Mouse (Mus musculus) heart, embryonic 11.5 days (tissue): ENCODE data around the gene Zfp330. TPM values are rescaled to one million over a fixed set of nuclear protein-coding genes. Genes with fewer than 3 reads are reported as not detected.

Experiments
- ATAC-seq: fragments of 200-750 bp; cut with Nextera tagmentation; replicated peaks from 2 replicates; pipeline ENCODE4 v1.8.0; 2017; ENCODE audit warnings: moderate library complexity; ENCODE audit not compliant: insufficient number of reproducible peaks, low FRiP score, low TSS enrichment
- H3K27ac ChIP-seq: fragments of 300-500 bp; sonication (generic); 2 replicates; pipeline ENCODE4 v1.5.1; 2014; ENCODE audit warnings: mild to moderate bottlenecking, low read depth, low read length
- H3K27me3 ChIP-seq: fragments of 300-500 bp; sonication (generic); 2 replicates; pipeline ENCODE4 v1.6.1; 2014; ENCODE audit warnings: mild to moderate bottlenecking, low read length, mixed read lengths; ENCODE audit not compliant: control insufficient read depth, insufficient read depth
- H3K36me3 ChIP-seq: fragments of 300-500 bp; sonication (generic); 2 replicates; pipeline ENCODE4 v1.6.1; 2014; ENCODE audit warnings: mild to moderate bottlenecking, low read length, moderate library complexity, mixed read lengths; ENCODE audit not compliant: control insufficient read depth, insufficient read depth
- H3K4me1 ChIP-seq: fragments of 300-500 bp; sonication (generic); 2 replicates; pipeline ENCODE4 v1.6.1; 2014; ENCODE audit warnings: low read length; ENCODE audit not compliant: control insufficient read depth, insufficient read depth
- H3K4me2 ChIP-seq: fragments of 300-500 bp; sonication (generic); 2 replicates; pipeline ENCODE4 v1.6.1; 2014; ENCODE audit warnings: mild to moderate bottlenecking, moderate library complexity
- H3K4me3 ChIP-seq: fragments of 300-500 bp; sonication (generic); 2 replicates; pipeline ENCODE4 v1.5.1; 2014; ENCODE audit warnings: low read depth, low read length
- H3K9ac ChIP-seq: fragments of 300-500 bp; sonication (generic); 2 replicates; pipeline ENCODE4 v1.6.1; 2014; ENCODE audit warnings: mild to moderate bottlenecking, low read depth, low read length, moderate library complexity
- H3K9me3 ChIP-seq: fragments of 300-500 bp; sonication (generic); replicated peaks from 2 replicates; pipeline ENCODE4 v1.6.1; 2016; ENCODE audit warnings: low read length; ENCODE audit not compliant: control insufficient read depth
- WGBS: fragments of 180-500 bp; shearing (Covaris S2); extraction: QIAGEN DNeasy Blood & Tissue Kit; methylation state at CpG from one replicate; pipeline ENCODE4 v1.1.7; 2014; ENCODE audit not compliant: insufficient replicate concordance; 5-methylcytosine and 5-hydroxymethylcytosine counted together
- polyA plus RNA-seq: library from polyadenylated mRNA; unstranded; fragments of >200 nt; fragmentation: Nextera tagmentation; extraction: Ambion mirVana; gene quantifications from 2 replicates; pipeline ENCODE4 v1.2.1, GENCODE M21; 2014

The Zfp330 gene
- 49.8 and 53.4 TPM in 2 replicates for polyA plus RNA-seq

DNA sequence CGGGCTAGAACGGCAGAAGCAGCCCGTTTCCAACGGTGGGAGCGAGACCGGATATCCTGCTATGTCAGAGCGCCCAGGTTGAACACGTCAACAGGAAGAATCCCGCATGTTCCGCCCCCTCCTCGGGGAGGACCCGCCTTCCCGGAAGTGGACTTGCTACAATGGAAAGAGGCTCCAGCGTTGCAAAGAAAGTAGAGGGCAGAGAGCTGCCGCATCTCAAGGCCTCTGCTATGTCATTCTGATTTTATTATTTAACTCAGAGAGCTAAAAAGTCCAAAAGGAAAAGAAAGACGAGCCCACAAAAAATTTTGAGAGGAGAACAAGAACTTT is at the start of gene Zfp330:
Zfp330 (minus strand) TSS at position 68 of the 330 bp plus-strand sequence.
- Histone ChIP-seq H3K4me2 (peak within 1 kb of the TSS; percentile 89), H3K36me3 (peaks cover 7% of the 10 kb centered on the region; the same call in 1 of the 2 replicates), H3K9ac (peak within 1 kb of the TSS; percentile 95), H3K9me3 (no peaks in the 10 kb centered on the region), H3K27ac (peak within 1 kb of the TSS; percentile 66; the same call in 1 of the 2 replicates), H3K4me1 (peaks cover 4% of the 10 kb centered on the region; the same call in 1 of the 2 replicates), H3K4me3 (peak within 1 kb of the TSS; percentile 90), H3K27me3 (no peaks in the 10 kb centered on the region)
- under 1% methylated on average over 16 of the region's 16 CpGs for WGBS
- ATAC-seq: peak; percentile 95

GRCm38 (mm10) chr8:82777945-82778344 is 4.0 kb upstream of the Zfp330 start:
- Histone ChIP-seq H3K27ac (no peak overlapping the region), H3K9me3 (no peaks in the 10 kb centered on the region), H3K9ac (no peak overlapping the region), H3K36me3 (no peaks in the 10 kb centered on the region), H3K4me3 (no peak overlapping the region), H3K4me1 (peaks cover 4% of the 10 kb centered on the region; the same call in 1 of the 2 replicates), H3K4me2 (no peak overlapping the region), H3K27me3 (no peaks in the 10 kb centered on the region)
- WGBS: 76% methylated on average over 3 of the region's 3 CpGs
- ATAC-seq: no peak

DNA sequence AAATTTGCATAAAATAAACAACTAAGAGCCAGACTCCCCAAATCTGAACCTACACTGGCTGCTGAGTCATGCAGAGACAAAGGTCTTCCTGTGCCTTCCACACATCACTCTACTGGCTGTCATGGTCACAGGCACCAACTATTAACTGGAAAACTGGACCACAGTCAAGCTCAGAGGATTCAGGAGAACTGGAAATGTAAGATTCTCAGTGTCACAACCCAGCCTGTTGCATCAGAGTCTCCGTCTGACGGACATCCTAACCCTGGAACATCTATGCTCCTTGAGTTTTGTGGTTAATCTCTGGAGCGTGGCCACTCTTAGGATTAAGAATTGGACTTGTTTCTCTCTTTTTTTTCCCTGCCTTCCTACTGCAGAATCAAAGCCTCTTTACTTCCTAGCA is 3.4 kb upstream of the Zfp330 start:
- Histone ChIP-seq H3K9ac (no peak overlapping the region), H3K27me3 (no peaks in the 10 kb centered on the region), H3K9me3 (no peaks in the 10 kb centered on the region), H3K4me2 (no peak overlapping the region), H3K4me1 (peaks cover 4% of the 10 kb centered on the region; the same call in 1 of the 2 replicates), H3K4me3 (no peak overlapping the region), H3K36me3 (no peaks in the 10 kb centered on the region), H3K27ac (no peak overlapping the region)
- no peak for ATAC-seq
- 80% methylated on average over 3 of the region's 3 CpGs for WGBS

GRCm38 (mm10) chr8:82774482-82774881 is 522 bp upstream of the Zfp330 start:
- peaks cover 7% of the 10 kb centered on the region; the same call in 1 of the 2 replicates for H3K36me3 ChIP-seq
- ATAC-seq: no peak
- H3K27ac ChIP-seq: peak overlapping the region; percentile 66; the same call in 1 of the 2 replicates

GRCm38 (mm10) chr8:82773332-82774092 is 448 bp downstream of the Zfp330 start:
- H3K27ac ChIP-seq: peak overlapping the region; percentile 66; the same call in 1 of the 2 replicates
- H3K4me3 ChIP-seq: peak overlapping the region; percentile 90
- H3K36me3 ChIP-seq: peaks cover 11% of the 10 kb centered on the region
- H3K4me2 ChIP-seq: peak overlapping the region; percentile 89
- H3K27me3 ChIP-seq: no peaks in the 10 kb centered on the region
- 4% methylated on average over 35 of the region's 35 CpGs for WGBS
- peak overlapping the region; percentile 95 for H3K9ac ChIP-seq
- ATAC-seq: peak; percentile 70
- peaks cover 4% of the 10 kb centered on the region; the same call in 1 of the 2 replicates for H3K4me1 ChIP-seq
- no peaks in the 10 kb centered on the region for H3K9me3 ChIP-seq

More at GRCm38 (mm10) chr8:82774482-82774881, 522 bp upstream of the Zfp330 start:
- H3K4me2 ChIP-seq: peak overlapping the region; percentile 89
- peaks cover 4% of the 10 kb centered on the region; the same call in 1 of the 2 replicates for H3K4me1 ChIP-seq
- H3K9me3 ChIP-seq: no peaks in the 10 kb centered on the region
- WGBS: 56% methylated on average over 6 of the region's 6 CpGs
- peak overlapping the region; percentile 95 for H3K9ac ChIP-seq
- H3K4me3 ChIP-seq: peak overlapping the region; percentile 90
- no peaks in the 10 kb centered on the region for H3K27me3 ChIP-seq

- no peak for ATAC-seq
- H3K27me3 ChIP-seq: no peaks in the 10 kb centered on the region
- no peak overlapping the region for H3K27ac ChIP-seq
- WGBS: 93% methylated on average over 3 of the region's 3 CpGs
- no peak overlapping the region for H3K4me3 ChIP-seq
- H3K36me3 ChIP-seq: peaks cover 17% of the 10 kb centered on the region
- no peak overlapping the region for H3K9ac ChIP-seq
- H3K4me2 ChIP-seq: no peak overlapping the region
- H3K9me3 ChIP-seq: no peaks in the 10 kb centered on the region
- peaks cover 4% of the 10 kb centered on the region; the same call in 1 of the 2 replicates for H3K4me1 ChIP-seq
These were observed 3.1 kb downstream of the Zfp330 start for GRCm38 (mm10) chr8:82770886-82771285.

GRCm38 (mm10) chr8:82759071-82759470 is 14.9 kb downstream of the Zfp330 start:
- Histone ChIP-seq H3K4me3 (no peak overlapping the region), H3K9me3 (no peaks in the 10 kb centered on the region), H3K27ac (no peak overlapping the region), H3K36me3 (peaks cover 7% of the 10 kb centered on the region), H3K9ac (no peak overlapping the region), H3K27me3 (no peaks in the 10 kb centered on the region), H3K4me1 (no peaks in the 10 kb centered on the region), H3K4me2 (no peak overlapping the region)
- WGBS: 37% methylated on average over 2 of the region's 2 CpGs
- ATAC-seq: no peak

DNA sequence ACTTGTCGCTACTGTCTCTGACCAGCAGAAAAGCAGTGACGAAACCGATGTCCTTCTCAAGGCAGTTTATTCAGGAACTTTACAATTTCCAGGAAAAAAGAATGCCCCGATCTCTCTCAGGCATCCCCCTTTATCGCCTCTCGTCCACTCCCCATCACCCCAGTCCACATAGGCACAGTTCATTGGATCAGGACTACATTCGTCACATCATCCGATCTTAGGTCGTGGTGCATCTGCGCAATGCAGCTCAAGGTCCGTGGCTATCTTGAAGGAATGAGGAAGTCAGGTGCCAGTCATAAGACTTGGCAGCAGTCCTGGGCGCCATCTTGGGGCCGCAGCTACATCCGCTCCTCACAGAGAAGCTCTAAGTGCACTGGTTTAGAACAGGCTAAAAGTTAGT is 19.0 kb downstream of the Zfp330 start:
- no peaks in the 10 kb centered on the region for H3K4me1 ChIP-seq
- no peak overlapping the region for H3K4me2 ChIP-seq
- no peak overlapping the region for H3K9ac ChIP-seq
- H3K36me3 ChIP-seq: no peaks in the 10 kb centered on the region
- 88% methylated on average over 14 of the region's 14 CpGs for WGBS
- H3K4me3 ChIP-seq: no peak overlapping the region
- no peak for ATAC-seq
- no peaks in the 10 kb centered on the region for H3K9me3 ChIP-seq
- H3K27ac ChIP-seq: no peak overlapping the region
- H3K27me3 ChIP-seq: no peaks in the 10 kb centered on the region

- no peaks in the 10 kb centered on the region for H3K36me3 ChIP-seq
- no peaks in the 10 kb centered on the region for H3K4me1 ChIP-seq
- no peak overlapping the region for H3K27ac ChIP-seq
- no peak overlapping the region for H3K4me2 ChIP-seq
- no peaks in the 10 kb centered on the region for H3K27me3 ChIP-seq
- no peak for ATAC-seq
- no peak overlapping the region for H3K4me3 ChIP-seq
- H3K9ac ChIP-seq: no peak overlapping the region
- H3K9me3 ChIP-seq: no peaks in the 10 kb centered on the region
These were observed 27.3 kb downstream of the Zfp330 start for GRCm38 (mm10) chr8:82746617-82747016.
